Mouse (Mus musculus) left cerebral cortex, adult 2 months (tissue): Measurements from ENCODE around the gene Osgep. TPM values are rescaled to one million over a fixed set of nuclear protein-coding genes. Genes with fewer than 3 reads are reported as not detected.
A peak's percentile ranks its signal among the peaks of the same experiment; 100 is the strongest.
"Not testable (repeated sequence)": the region's sequence is repeated elsewhere in the genome, so short reads cannot be mapped to it uniquely, and the experiment has no call there.

Experiments used
- DNase-seq, 2 experiments: peaks; one replicate each; pipeline ENCODE4 v3.0.0; 2021 to 2022; ENCODE audit warnings: low spot score in 2 of 2, mixed read lengths in 1 of 2; ENCODE audit errors: extremely low spot score in 1 of 2
- H3K27ac ChIP-seq: fragments of 200-600 bp; 2 replicates; pipeline ENCODE4 v1.8.1; 2022
- H3K4me3 ChIP-seq: fragments of 200-600 bp; 2 replicates; pipeline ENCODE4 v1.8.1; 2022
- CTCF ChIP-seq: fragments of 200-600 bp; IDR thresholded peaks from 2 replicates; pipeline ENCODE4 v1.8.1; 2022; ENCODE audit warnings: antibody characterized with exemption, mild to moderate bottlenecking, moderate library complexity
- intact Hi-C: fragments of 180-260 bp; cut with DNase I; formaldehyde crosslinking; loops from one replicate; pipeline ENCODE4 v1.15.1; 2025
- total RNA-seq, 2 experiments: library from RNA; stranded (reverse); gene quantifications; 2 replicates each; pipeline ENCODE4 v1.2.3; 2021

Gene Osgep
- total RNA-seq, 2 experiments from 2014 or later = 29.2 to 34.8 TPM

DNA sequence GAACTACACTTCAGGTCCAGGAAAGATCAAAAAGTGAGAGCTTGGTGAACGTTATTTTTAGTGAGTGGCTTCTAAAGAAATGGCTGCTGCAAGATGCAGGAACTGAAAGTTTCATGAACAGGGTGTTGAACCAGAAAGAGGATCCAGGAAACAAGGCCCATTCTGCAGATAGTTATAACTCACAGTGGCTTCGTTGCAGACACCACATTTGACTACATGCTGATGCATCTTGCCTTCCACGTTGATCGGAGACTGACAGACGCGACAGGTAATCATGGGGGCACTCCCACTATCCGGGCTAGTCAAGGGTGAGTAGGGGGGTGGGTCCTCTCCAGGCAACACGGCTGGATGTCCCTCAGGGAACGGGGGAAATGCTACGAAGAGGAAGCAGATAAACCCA, 5.3 kb upstream of the Osgep start:
- Histone ChIP-seq H3K4me3 (peak overlapping the region; percentile 72), H3K27ac (peak overlapping the region; percentile 96)
- TF ChIP-seq CTCF = no peak
- intact Hi-C loops = loop anchor here (2.0 kb wide), 2 partner anchors 15 to 159 kb away; partner anchors contain the start of gene Gm49342
- peak in 1 of 2 experiments; percentile 19 for DNase-seq

- no peak for DNase-seq
- H3K4me3 ChIP-seq = no peak overlapping the region
- no peak overlapping the region for H3K27ac ChIP-seq
- no peak for TF ChIP-seq CTCF
- intact Hi-C loops = no loop called here
These were observed 2.7 kb upstream of the Osgep start for GRCm38 (mm10) chr14:50927366-50927765.

DNA sequence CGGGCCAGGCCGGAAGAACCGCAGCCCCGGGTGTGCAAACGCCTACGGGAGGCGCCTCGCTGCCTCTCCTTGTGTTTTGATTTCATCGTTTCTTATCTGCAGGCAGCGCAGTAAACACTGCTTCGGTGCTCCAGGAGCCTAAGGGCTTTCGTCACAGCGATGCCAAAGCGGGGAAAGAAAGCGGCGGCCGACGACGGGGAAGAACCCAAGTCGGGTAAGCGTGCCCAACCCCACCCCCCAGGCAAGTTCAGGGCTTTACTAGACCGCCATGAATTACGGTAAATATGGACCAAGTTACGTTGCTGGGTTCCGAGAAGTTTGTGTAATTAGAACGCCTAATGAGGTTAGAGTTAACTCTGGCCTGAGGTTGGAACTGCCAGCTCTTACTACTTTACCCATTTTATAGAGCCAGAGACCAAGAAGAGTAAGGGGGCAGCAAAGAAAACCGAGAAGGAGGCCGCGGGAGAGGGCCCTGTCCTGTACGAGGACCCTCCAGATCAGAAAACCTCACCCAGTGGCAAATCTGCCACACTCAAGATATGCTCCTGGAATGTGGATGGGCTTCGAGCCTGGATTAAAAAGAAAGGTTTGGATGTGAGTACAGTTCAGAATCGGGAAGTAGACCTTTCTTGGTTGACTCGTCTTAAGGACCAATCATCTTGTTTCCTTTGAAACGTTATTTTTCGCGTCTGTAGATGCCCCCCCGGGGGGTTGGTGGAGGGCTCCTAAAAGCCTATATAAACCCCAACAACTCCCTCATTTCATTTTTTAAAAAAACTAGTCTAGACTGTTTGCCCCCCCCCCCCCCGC, 623 bp upstream of the Osgep start:
- Histone ChIP-seq H3K4me3 (peak overlapping the region; percentile 82), H3K27ac (peak overlapping the region; percentile 94)
- intact Hi-C loops = loop anchor here (2.0 kb wide), 1 partner anchor 119 kb away; the partner anchor contains the start of genes Ccnb1ip1 and Parp2
- TF ChIP-seq CTCF = no peak
- no peak for DNase-seq

GRCm38 (mm10) chr14:50923437-50923836, 1.3 kb downstream of the Osgep start:
- intact Hi-C loops, DNase-seq, H3K27ac ChIP-seq: not testable (repeated sequence)
- peak overlapping the region; percentile 82; the same call in 1 of the 2 replicates for H3K4me3 ChIP-seq

- no peak overlapping the region for H3K27ac ChIP-seq
- no peak for TF ChIP-seq CTCF
- H3K4me3 ChIP-seq = no peak overlapping the region
- intact Hi-C loops = no loop called here
- DNase-seq = no peak
These were observed 13.3 kb downstream of the Osgep start for GRCm38 (mm10) chr14:50911356-50911755.

- DNase-seq = no peak
- TF ChIP-seq CTCF = no peak
- H3K27ac ChIP-seq = no peak overlapping the region
- no peak overlapping the region for H3K4me3 ChIP-seq
- intact Hi-C loops = no loop called here
These were observed 16.6 kb downstream of the Osgep start for GRCm38 (mm10) chr14:50908126-50908525.

GRCm38 (mm10) chr14:50905327-50905726, 19.4 kb downstream of the Osgep start:
- H3K4me3 ChIP-seq, intact Hi-C loops, H3K27ac ChIP-seq, DNase-seq: not testable (repeated sequence)

- Histone ChIP-seq H3K4me3 (no peak overlapping the region), H3K27ac (no peak overlapping the region)
- intact Hi-C loops = no loop called here
- TF ChIP-seq CTCF = no peak; the same call in 1 of the 2 replicates
- no peak for DNase-seq
These were observed 19.9 kb downstream of the Osgep start for GRCm38 (mm10) chr14:50904828-50905129.

DNA sequence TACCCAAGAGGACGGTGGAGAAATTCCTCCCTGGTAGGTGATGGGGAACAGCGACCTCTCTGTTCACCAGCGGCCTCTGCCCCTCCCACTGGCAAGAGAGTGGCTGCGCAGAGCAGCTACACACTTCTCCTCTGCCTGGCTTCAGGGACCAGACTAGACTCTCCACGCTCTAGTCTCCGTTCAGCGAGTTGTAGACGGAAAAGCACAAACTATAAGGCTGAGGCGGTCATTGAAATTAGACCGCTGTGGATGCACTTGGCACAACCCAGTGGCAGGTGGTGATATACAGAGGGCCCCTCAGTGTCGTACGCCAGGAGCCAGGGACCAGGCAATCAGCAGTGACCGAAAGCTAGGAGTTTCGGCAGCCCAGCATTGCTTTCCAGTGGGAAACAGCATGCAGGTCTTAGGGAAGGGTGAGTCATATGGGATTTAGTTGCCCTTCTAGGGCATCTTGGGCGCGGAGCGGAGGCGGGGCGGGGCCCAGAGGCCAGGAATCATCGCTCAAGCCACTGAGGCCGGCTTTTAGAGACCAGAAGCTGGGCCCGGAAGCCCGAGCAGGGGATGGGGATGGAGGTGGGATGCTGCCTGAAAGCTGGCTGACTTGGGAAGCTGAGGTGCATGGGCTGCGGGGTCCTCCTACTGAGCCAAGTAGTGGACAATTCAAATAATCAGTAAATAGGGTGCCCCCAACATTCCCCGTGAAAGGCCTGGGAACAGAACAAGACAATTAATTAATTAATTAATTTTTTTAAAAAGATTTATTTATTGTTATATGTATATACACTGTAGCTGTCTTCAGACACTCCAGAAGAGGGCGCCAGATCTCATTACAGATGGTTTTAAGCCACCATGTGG, 20.5 kb downstream of the Osgep start:
- no peak for DNase-seq
- Histone ChIP-seq H3K27ac (no peak overlapping the region), H3K4me3 (peak overlapping the region; percentile 36)
- peak; percentile 47 for TF ChIP-seq CTCF
- intact Hi-C loops = no loop called here

- H3K27ac ChIP-seq, intact Hi-C loops, H3K4me3 ChIP-seq, DNase-seq: not testable (repeated sequence)
These were observed 26.7 kb downstream of the Osgep start for GRCm38 (mm10) chr14:50897992-50898391.

- Histone ChIP-seq H3K4me3 (peak within 1 kb of the TSS; percentile 71), H3K27ac (peak within 1 kb of the TSS; percentile 80)
- no peak for TF ChIP-seq CTCF
- no peak for DNase-seq
- intact Hi-C loops = no loop called here
These were observed 27.3 kb downstream of the Osgep start, which contains the start of gene Klhl33 for GRCm38 (mm10) chr14:50897374-50897765. Klhl33 (minus strand) TSS chr14:50897507.

DNA sequence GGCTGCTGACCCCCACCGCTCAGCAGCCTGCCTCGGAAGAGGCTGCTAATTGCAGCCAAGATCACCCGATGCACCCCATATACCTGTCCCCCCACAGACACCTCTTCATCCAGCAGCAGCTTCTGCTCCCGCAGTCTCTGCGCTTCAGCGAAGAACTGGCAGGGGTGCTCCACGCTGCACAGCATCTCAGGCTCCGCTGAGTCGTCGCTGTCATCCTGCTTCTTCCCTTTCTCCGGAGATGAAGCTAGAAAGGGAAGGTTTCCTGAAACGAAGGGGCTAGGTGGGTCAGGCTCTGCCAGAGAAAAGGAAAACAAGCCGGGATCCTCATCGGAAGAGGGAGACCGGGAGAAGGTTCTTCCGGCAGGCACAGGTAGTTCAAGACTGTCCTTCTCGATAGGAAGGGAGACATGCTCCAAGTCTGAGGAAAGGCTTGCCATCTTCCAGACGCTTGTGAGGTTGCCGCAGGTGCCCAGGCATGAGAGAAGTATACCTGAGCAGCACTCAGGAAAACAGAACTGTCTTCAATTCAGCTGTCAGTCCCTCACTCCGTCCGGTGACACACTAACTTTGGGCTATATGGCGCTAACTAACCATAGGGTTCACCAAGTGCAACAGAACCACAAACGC, 27.8 kb downstream of the Osgep start:
- TF ChIP-seq CTCF = no peak
- intact Hi-C loops = no loop called here
- Histone ChIP-seq H3K4me3 (peak overlapping the region; percentile 71), H3K27ac (peak overlapping the region; percentile 80)
- DNase-seq = peak; percentile 23 to 36
